Comparison of ENCODE assay signal across 9 mouse cellular contexts in genomic region chr11:78703085-78703484, GRCm38 (mm10).
"Had no signal": no experiment of that assay in that cellular context is flagged by ENCODE, and none has a peak within 500 bp of the region (broad histone marks: within the 10 kb centered on the region; RNA-seq: fewer than 3 reads in every experiment).

No protein-coding gene starts in this region.

- H3K27ac ChIP-seq: limb, embryonic 15.5 days; liver, embryonic 12.5 days; midbrain, embryonic 12.5 days; neural tube, embryonic 15.5 days; stomach, postnatal 0 days had no signal

- H3K4me3 ChIP-seq: limb, embryonic 15.5 days; liver, embryonic 12.5 days; midbrain, embryonic 12.5 days; neural tube, embryonic 15.5 days had no signal

- DNase-seq: kidney, adult 11 months; kidney, postnatal 36 days had no signal

- H3K27me3 ChIP-seq: limb, embryonic 15.5 days; midbrain, embryonic 12.5 days; neural tube, embryonic 15.5 days had no signal

- H3K9ac ChIP-seq: limb, embryonic 15.5 days; liver, embryonic 12.5 days; lung, embryonic 14.5 days; midbrain, embryonic 12.5 days; neural tube, embryonic 15.5 days had no signal

- H3K9me3 ChIP-seq: limb, embryonic 15.5 days; liver, embryonic 12.5 days; midbrain, embryonic 12.5 days; neural tube, embryonic 15.5 days had no signal

- H3K4me1 ChIP-seq: limb, embryonic 15.5 days; liver, embryonic 12.5 days; midbrain, embryonic 12.5 days; neural tube, embryonic 15.5 days had no signal

- H3K4me2 ChIP-seq: limb, embryonic 15.5 days; liver, embryonic 12.5 days; lung, embryonic 14.5 days; midbrain, embryonic 12.5 days; neural tube, embryonic 15.5 days had no signal

- H3K36me3 ChIP-seq: limb, embryonic 15.5 days; liver, embryonic 12.5 days; midbrain, embryonic 12.5 days; neural tube, embryonic 15.5 days had no signal

- ATAC-seq: liver, embryonic 12.5 days; midbrain, embryonic 16.5 days had no signal
